Mouse (Mus musculus): ENCODE data around the gene Txnl4b.

The Txnl4b gene

GRCm38 (mm10) chr8:109595854-109596253, 30.2 kb downstream of the Txnl4b start:
- DNase-seq (ENCODE audit: low read depth, low spot score) = no peak

GRCm38 (mm10) chr8:109606725-109607124, 41.0 kb downstream of the Txnl4b start:
- DNase-seq (ENCODE audit: low read depth, low spot score) = no peak

GRCm38 (mm10) chr8:109607650-109608049, 42.0 kb downstream of the Txnl4b start:
- no peak for DNase-seq (ENCODE audit: low read depth, low spot score)

DNA sequence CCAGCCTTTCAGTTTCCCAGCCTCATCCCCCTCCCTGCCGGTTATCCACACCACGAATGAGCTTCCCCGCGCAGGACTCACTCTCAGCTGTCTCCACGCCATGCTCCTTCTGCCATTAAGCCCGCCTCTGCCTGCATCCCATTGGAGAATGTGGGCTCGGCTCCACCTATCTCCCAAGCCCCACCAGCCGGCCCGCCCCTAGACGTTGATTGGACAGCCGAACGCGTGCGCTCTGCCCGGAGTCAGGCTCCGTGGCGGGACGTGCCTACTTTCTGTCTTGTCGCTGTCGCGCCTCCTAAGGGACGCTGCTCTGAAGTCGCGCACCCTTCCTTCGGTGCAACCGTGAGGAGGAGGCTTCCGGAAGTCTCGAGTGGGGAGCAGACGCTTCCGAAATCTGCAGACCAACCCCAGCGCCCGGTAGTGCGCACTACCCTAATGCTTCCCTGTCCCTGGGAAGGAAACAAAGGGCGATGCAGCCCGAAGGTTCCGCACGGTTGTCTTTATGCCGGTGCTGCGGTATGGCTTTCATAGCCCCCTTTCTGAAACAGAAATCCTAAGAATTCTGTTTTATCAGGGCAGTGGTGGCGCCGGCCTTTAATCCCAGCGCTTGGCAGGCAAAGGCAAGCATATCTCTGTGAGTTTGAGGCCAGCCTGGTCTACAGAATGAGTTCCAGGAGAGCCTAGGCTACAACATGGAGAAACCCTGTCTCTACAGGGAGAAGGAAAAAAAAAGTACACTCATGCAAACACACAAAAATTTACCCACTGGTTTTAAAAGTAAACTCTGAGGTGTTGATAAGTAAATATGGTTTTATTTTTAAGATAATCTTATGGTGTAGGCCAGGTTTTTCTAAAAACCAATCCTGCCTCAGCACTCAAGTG, 42.8 kb downstream of the Txnl4b start, which contains the start of gene Dhodh:
TSS of gene Dhodh (minus strand) at position 403 of the 882 bp plus-strand sequence.
- DNase-seq (ENCODE audit: low read depth, low spot score) = peak; percentile 98

GRCm38 (mm10) chr8:109609153-109609502, 43.4 kb downstream of the Txnl4b start:
- DNase-seq (ENCODE audit: low read depth, low spot score) = no peak

DNA sequence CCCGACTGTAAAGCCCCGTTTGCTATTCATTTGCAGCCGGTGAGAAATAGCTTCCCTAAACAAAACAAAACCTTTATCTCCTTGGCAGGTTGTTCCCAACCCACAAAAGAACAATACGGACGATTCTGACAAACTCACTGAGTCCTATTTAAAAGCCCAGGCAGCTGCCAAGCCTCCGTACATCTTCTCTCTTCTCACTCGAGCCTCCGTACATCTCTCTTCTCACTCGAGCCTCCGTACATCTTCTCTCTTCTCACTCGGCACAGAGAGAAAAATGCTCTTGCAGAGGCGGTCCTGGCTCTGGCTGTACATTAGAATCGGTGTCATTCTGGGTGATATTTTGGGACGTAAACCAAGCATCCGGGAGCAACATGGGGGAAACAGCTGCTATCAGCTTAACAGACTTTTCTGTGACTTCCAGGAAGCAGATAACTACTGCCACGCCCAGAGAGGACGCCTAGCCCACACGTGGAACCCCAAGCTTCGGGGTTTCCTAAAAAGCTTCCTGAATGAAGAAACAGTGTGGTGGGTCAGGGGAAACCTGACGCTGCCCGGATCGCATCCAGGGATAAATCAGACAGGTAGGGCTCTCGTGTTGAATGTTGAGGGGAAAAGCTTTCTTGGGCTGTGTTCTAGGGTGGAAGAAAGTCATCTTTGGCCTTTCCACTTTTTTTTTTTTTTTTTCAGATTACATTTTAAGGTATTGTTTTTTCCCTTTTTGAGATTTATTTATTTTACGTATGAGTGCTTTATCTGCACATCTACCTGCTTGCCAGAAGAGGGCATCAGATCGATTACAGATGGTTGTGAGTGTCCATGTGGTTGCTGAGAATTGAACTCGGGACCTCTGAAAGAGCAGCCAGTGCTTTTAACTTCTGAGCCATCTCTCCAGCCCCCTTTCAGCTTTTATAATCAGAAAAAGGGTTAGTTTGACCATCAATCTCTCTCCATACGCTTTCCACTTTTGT, 48.8 kb downstream of the Txnl4b start, which contains the start of gene Pkd1l3:
TSS of gene Pkd1l3 (plus strand) at position 275 of the 968 bp plus-strand sequence.
- DNase-seq (ENCODE audit: low read depth, low spot score) = no peak

GRCm38 (mm10) chr8:109615569-109615968, 49.9 kb downstream of the Txnl4b start:
- no peak for DNase-seq (ENCODE audit: low read depth, low spot score)
